Mouse (Mus musculus): Measurements from ENCODE around the gene Got2. TPM values are rescaled to one million over a fixed set of nuclear protein-coding genes. Genes with fewer than 3 reads are reported as not detected.
"Not testable (repeated sequence)": the region's sequence is repeated elsewhere in the genome, so short reads cannot be mapped to it uniquely, and the experiment has no call there.

Gene Got2
- polyA plus RNA-seq, 1 experiment from 2014 or later, result 62.0 TPM

- TF ChIP-seq CTCF (IDR thresholded peaks at IDR 0.05; ENCODE audit: low read depth), result no peak
- DNase-seq (no peak), ATAC-seq (ENCODE audit: insufficient read depth) (no peak)
- Histone ChIP-seq H3K9ac (no peak overlapping the region), H3K4me2 (no peak overlapping the region), H3K36me3 (ENCODE audit: insufficient read depth) (peaks cover 86% of the 10 kb centered on the region), H3K4me3 (ENCODE audit: low read depth, low read length) (no peak overlapping the region), H3K9me3 (ENCODE audit: low read depth, low read length) (no peaks in the 10 kb centered on the region), H3K27me3 (ENCODE audit: insufficient read depth, low read length) (no peaks in the 10 kb centered on the region), H3K4me1 (ENCODE audit: insufficient read depth) (no peaks in the 10 kb centered on the region), H3K27ac (ENCODE audit: low read depth) (no peak overlapping the region)
- WGBS, result 86% methylated on average over 16 of the region's 16 CpGs
These were observed 16.7 kb downstream of the Got2 start for GRCm38 (mm10) chr8:95871690-95872089.

GRCm38 (mm10) chr8:95864851-95865250 is 23.5 kb downstream of the Got2 start:
- H3K9ac ChIP-seq; H3K9me3 ChIP-seq (ENCODE audit: low read depth, low read length); H3K4me2 ChIP-seq; H3K27ac ChIP-seq (ENCODE audit: low read depth); H3K4me3 ChIP-seq (ENCODE audit: low read depth, low read length); H3K4me1 ChIP-seq (ENCODE audit: insufficient read depth); H3K27me3 ChIP-seq (ENCODE audit: insufficient read depth, low read length); DNase-seq; ATAC-seq (ENCODE audit: insufficient read depth): not testable (repeated sequence)
- peaks cover 42% of the 10 kb centered on the region for H3K36me3 ChIP-seq (ENCODE audit: insufficient read depth)
- WGBS, result 92% methylated on average over 17 of the region's 18 CpGs

DNA sequence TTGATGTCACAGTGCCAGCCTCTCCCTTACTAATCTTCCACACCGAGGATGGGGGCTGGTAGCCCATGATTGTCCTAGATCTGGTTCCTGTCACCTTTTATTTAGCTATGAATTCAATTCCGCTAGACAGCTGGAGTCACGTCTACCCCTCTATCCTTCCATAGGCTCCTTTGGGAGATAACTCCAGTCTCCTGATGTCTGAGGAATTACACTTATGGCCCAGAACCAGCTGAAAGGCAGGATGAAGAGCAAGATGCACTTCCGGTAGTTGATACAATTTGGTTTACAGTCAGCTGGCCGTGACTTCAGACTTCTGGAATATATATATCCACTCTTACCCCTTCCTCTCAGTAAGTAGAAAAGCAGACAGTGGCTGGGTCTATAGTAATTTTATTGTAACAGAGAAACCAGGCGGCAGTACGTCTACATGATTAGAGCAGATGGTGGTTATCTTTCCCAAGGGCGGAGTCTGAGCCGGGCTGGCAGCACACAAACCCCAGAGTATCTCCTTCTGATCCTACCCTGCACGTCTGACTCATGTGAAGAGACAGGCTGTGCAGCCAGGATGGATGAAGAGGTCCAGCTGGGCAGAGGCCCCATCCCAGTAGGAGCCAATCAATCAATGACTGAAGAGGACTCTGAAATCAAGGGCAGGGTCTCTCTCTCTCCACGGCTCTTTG is 24.4 kb downstream of the Got2 start:
- H3K4me2 ChIP-seq; H3K4me3 ChIP-seq (ENCODE audit: low read depth, low read length); H3K27ac ChIP-seq (ENCODE audit: low read depth); DNase-seq; ATAC-seq (ENCODE audit: insufficient read depth); H3K27me3 ChIP-seq (ENCODE audit: insufficient read depth, low read length); H3K4me1 ChIP-seq (ENCODE audit: insufficient read depth); H3K9ac ChIP-seq; H3K9me3 ChIP-seq (ENCODE audit: low read depth, low read length): not testable (repeated sequence)
- peaks cover 33% of the 10 kb centered on the region for H3K36me3 ChIP-seq (ENCODE audit: insufficient read depth)
- WGBS, result 72% methylated on average over 10 of the region's 11 CpGs

- H3K9me3 ChIP-seq (ENCODE audit: low read depth, low read length), result no peaks in the 10 kb centered on the region
- no peaks in the 10 kb centered on the region for H3K27me3 ChIP-seq (ENCODE audit: insufficient read depth, low read length)
- 83% methylated on average over 6 of the region's 6 CpGs for WGBS
- H3K4me2 ChIP-seq, result no peak overlapping the region
- no peak overlapping the region for H3K4me3 ChIP-seq (ENCODE audit: low read depth, low read length)
- H3K9ac ChIP-seq, result no peak overlapping the region
- no peaks in the 10 kb centered on the region for H3K4me1 ChIP-seq (ENCODE audit: insufficient read depth)
- no peaks in the 10 kb centered on the region for H3K36me3 ChIP-seq (ENCODE audit: insufficient read depth)
- ATAC-seq (ENCODE audit: insufficient read depth), result no peak
- TF ChIP-seq CTCF (IDR thresholded peaks at IDR 0.05; ENCODE audit: low read depth), result no peak
- DNase-seq, result no peak
- H3K27ac ChIP-seq (ENCODE audit: low read depth), result no peak overlapping the region
These were observed 34.2 kb downstream of the Got2 start for GRCm38 (mm10) chr8:95854174-95854573.

DNA sequence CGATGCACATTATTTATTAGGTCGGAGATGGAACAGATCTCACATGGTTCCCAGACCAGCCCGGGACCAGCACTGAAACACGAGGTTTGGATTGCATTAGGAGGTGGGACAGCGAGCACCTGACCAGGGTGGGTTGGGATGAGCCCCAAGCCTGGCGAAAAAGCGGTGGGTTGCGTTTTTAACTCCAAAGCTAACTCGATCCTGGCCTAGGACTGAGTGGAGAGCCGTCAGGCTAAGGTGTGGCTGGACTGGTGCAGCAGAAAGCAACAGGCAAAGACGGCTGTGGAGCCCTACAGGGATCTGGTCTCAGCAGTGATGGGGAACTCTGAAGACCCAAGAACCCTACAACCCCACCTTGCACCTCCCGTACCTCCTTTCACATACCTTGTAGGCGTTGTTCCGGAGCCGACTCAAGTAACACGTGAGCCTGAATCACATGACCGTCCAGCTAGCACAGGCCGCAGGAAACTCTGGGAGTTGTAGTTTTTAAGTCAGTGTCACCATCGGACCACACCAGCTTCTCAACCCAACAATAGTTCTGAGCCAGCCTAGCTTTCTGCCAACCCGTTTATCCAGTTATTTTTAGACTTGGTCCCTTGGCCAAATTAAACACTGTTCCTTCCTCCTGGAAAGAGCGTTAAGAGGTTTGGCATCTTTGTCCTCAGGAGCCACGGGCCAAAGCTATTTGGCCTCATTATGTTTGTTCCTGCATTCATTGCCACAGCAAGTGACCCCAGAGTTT is 35.1 kb downstream of the Got2 start, which contains the start of gene Slc38a7:
Slc38a7 (minus strand) TSS at position 438 of the 742 bp plus-strand sequence.
- Histone ChIP-seq H3K4me3 (ENCODE audit: low read depth, low read length) (peak within 1 kb of the TSS; percentile 60), H3K27ac (ENCODE audit: low read depth) (peak within 1 kb of the TSS; percentile 13; the same call in 1 of the 2 replicates), H3K9me3 (ENCODE audit: low read depth, low read length) (no peaks in the 10 kb centered on the region), H3K4me2 (peak within 1 kb of the TSS; percentile 74), H3K36me3 (ENCODE audit: insufficient read depth) (peaks cover under 1% of the 10 kb centered on the region), H3K9ac (peak within 1 kb of the TSS; percentile 62), H3K27me3 (ENCODE audit: insufficient read depth, low read length) (no peaks in the 10 kb centered on the region), H3K4me1 (ENCODE audit: insufficient read depth) (no peaks in the 10 kb centered on the region)
- TF ChIP-seq CTCF (IDR thresholded peaks at IDR 0.05; ENCODE audit: low read depth), result no peak
- 13% methylated on average over 22 of the region's 22 CpGs for WGBS
- ATAC-seq (ENCODE audit: insufficient read depth) (peak; percentile 98), DNase-seq (peak; percentile 88)

GRCm38 (mm10) chr8:95852290-95852689 is 36.1 kb downstream of the Got2 start:
- no peaks in the 10 kb centered on the region for H3K9me3 ChIP-seq (ENCODE audit: low read depth, low read length)
- no peak for TF ChIP-seq CTCF (IDR thresholded peaks at IDR 0.05; ENCODE audit: low read depth)
- no peak overlapping the region for H3K27ac ChIP-seq (ENCODE audit: low read depth)
- no peak overlapping the region for H3K9ac ChIP-seq
- H3K27me3 ChIP-seq (ENCODE audit: insufficient read depth, low read length), result no peaks in the 10 kb centered on the region
- peaks cover 4% of the 10 kb centered on the region for H3K36me3 ChIP-seq (ENCODE audit: insufficient read depth)
- peak overlapping the region; percentile 60 for H3K4me3 ChIP-seq (ENCODE audit: low read depth, low read length)
- peak; percentile 47 for DNase-seq
- 61% methylated on average over 4 of the region's 4 CpGs for WGBS
- peak overlapping the region; percentile 74 for H3K4me2 ChIP-seq
- 0 out of 2 replicates have a peak, but pooled peaks have one; percentile 11 for ATAC-seq (ENCODE audit: insufficient read depth)
- no peaks in the 10 kb centered on the region for H3K4me1 ChIP-seq (ENCODE audit: insufficient read depth)

- H3K9me3 ChIP-seq (ENCODE audit: low read depth, low read length), result no peaks in the 10 kb centered on the region
- no peaks in the 10 kb centered on the region for H3K4me1 ChIP-seq (ENCODE audit: insufficient read depth)
- H3K4me3 ChIP-seq (ENCODE audit: low read depth, low read length), result no peak overlapping the region
- no peak for DNase-seq
- H3K36me3 ChIP-seq (ENCODE audit: insufficient read depth), result peaks cover 4% of the 10 kb centered on the region
- no peak overlapping the region for H3K9ac ChIP-seq
- no peak overlapping the region for H3K27ac ChIP-seq (ENCODE audit: low read depth)
- WGBS, result 92% methylated on average over 2 of the region's 2 CpGs
- TF ChIP-seq CTCF (IDR thresholded peaks at IDR 0.05; ENCODE audit: low read depth), result no peak
- H3K4me2 ChIP-seq, result no peak overlapping the region
- no peaks in the 10 kb centered on the region for H3K27me3 ChIP-seq (ENCODE audit: insufficient read depth, low read length)
- no peak for ATAC-seq (ENCODE audit: insufficient read depth)
These were observed 38.0 kb downstream of the Got2 start for GRCm38 (mm10) chr8:95850326-95850725.
